Comparison of ENCODE assay signal across 20 mouse cellular contexts in the genomic region with DNA sequence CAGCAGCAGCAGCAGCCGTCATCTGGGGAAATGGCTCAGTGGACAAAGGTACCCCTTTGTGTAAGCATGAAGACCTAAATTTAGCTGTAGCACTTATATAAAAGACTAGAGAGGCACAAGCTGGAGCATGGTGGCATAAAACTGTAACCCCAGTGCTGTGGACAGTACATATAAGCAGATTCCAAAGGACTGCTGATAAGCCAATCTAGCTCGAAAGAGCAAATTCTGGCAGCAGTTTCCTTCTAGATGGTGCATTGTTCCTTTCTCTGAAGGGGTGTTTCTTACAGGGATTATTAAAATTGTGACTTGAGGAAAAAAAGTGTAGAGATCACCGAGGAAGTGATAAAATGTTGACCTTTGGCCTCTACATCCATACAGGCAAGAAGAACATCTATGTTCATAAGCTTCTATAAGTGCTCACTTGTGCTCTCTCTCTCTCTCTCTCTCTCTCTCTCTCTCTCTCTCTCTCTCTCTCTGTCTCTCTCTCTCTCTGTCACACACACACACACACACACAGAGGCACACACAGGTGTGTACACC. TPM values are rescaled to one million over a fixed set of nuclear protein-coding genes. Genes with fewer than 3 reads are reported as not detected.
"Had no signal": no experiment of that assay in that cellular context is flagged by ENCODE, and none has a peak within 500 bp of the region (broad histone marks: within the 10 kb centered on the region; RNA-seq: fewer than 3 reads in every experiment).

No protein-coding gene starts in this region.

- H3K36me3 ChIP-seq: liver, embryonic 15.5 days; midbrain, embryonic 15.5 days had no signal

- H3K9me3 ChIP-seq: liver, embryonic 15.5 days; lung, embryonic 15.5 days; megakaryocyte, embryonic 14.5 days; midbrain, embryonic 13.5 days; midbrain, embryonic 15.5 days; neural tube, embryonic 12.5 days had no signal

- H3K27ac ChIP-seq: liver, embryonic 15.5 days; lung, embryonic 15.5 days; macrophage; midbrain, embryonic 13.5 days; midbrain, embryonic 15.5 days; neural tube, embryonic 12.5 days had no signal

- ATAC-seq: liver, postnatal 0 days; lung, postnatal 0 days; midbrain, embryonic 13.5 days; midbrain, embryonic 15.5 days had no signal

- H3K4me2 ChIP-seq: liver, embryonic 15.5 days; lung, embryonic 15.5 days; midbrain, embryonic 11.5 days; midbrain, embryonic 13.5 days; midbrain, embryonic 15.5 days; neural tube, embryonic 12.5 days had no signal

- DNase-seq: liver, postnatal 0 days; lung, adult 2 months; lung, postnatal 14 days; lung, postnatal 36 days; right cerebral cortex, postnatal 14 days; right cerebral cortex, postnatal 4 days; thymus, adult 18-20 months; thymus, postnatal 25 days; thymus, postnatal 4 days had no signal

- H3K4me1 ChIP-seq: liver, embryonic 15.5 days; lung, embryonic 15.5 days; megakaryocyte, embryonic 14.5 days; midbrain, embryonic 13.5 days; midbrain, embryonic 15.5 days; neural tube, embryonic 12.5 days had no signal

- H3K4me3 ChIP-seq: liver, embryonic 15.5 days; lung, embryonic 15.5 days; megakaryocyte, embryonic 14.5 days; midbrain, embryonic 13.5 days; midbrain, embryonic 15.5 days; neural tube, embryonic 12.5 days had no signal

- H3K27me3 ChIP-seq: liver, embryonic 15.5 days; lung, embryonic 15.5 days; megakaryocyte, embryonic 14.5 days; midbrain, embryonic 13.5 days; midbrain, embryonic 15.5 days; neural tube, embryonic 12.5 days had no signal

- H3K9ac ChIP-seq: liver, embryonic 15.5 days; liver, postnatal 0 days; lung, embryonic 15.5 days; midbrain, embryonic 13.5 days; midbrain, embryonic 15.5 days; neural tube, embryonic 12.5 days had no signal

RNA-seq across cellular contexts. Expression of a gene that starts 1.9 kb away (rescaled TPM):
- total RNA-seq: megakaryocyte progenitor cell, adult 5-6 weeks; neutrophil, adult 5-6 weeks had no signal
- polyA plus RNA-seq: macrophage had no signal
